Mouse (Mus musculus) kidney, adult 2 months (tissue): ENCODE measurements around the gene Traf3ip1.

ENCODE experiments used
- CTCF ChIP-seq: fragments of 200-500 bp; conservative IDR thresholded peaks from 2 replicates; pipeline ENCODE4 v1.5.1; 2011; ENCODE audit warnings: low read depth, mild to moderate bottlenecking, control low read depth, low read length, moderate library complexity, mixed read lengths; ENCODE audit not compliant: insufficient read depth, insufficient read length
- POLR2A ChIP-seq: fragments of 200-500 bp; IDR thresholded peaks from one replicate; pipeline ENCODE4 v1.6.1; 2011; ENCODE audit warnings: low read depth, low read length, control low read depth

GRCm38 (mm10) chr1:91460564-91460963 lies 33.9 kb upstream of the Traf3ip1 start:
- TF ChIP-seq CTCF: peak; percentile 21; the same call in 1 of the 2 replicates
- no peak for TF ChIP-seq POLR2A
